Mouse (Mus musculus): ENCODE results near the gene Gclm. TPM values are rescaled to one million over a fixed set of nuclear protein-coding genes. Genes with fewer than 3 reads are reported as not detected.

The Gclm gene
- total and polyA plus RNA-seq, 2 experiments from 2014 or later = 36.1 to 47.3 TPM

DNA sequence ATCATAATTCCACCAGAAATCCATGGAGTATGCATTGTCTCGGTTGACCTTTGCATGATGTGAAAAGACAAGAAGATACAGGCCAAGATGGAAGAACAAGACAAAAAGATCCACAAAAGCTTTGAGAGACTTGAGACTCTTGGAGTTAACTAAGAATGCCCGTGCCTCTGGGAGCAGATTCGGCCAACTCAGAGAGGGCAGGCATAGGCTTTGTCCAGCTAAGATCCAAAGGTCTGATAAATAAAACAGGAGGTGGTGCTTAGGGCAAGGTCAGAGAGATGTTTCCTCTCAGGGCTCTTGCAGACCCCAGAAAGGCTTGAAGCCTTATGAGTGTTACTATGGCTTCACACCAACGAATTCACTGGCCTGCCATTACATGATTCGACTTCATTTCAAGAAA is 45.3 kb upstream of the Gclm start:
- no peak overlapping the region for H3K27ac ChIP-seq (ENCODE audit: low read depth)
- no peaks in the 10 kb centered on the region for H3K36me3 ChIP-seq (replicated peaks; ENCODE audit: control insufficient read depth, insufficient read depth, low read length)
- no peak for DNase-seq (ENCODE audit: low spot score)
- H3K4me2 ChIP-seq (ENCODE audit: low read depth, low read length) = no peak overlapping the region
- no peak overlapping the region for H3K9ac ChIP-seq (replicated peaks; ENCODE audit: low read depth, low read length)
- TF ChIP-seq CTCF (IDR thresholded peaks at IDR 0.05; ENCODE audit: low read depth) = no peak
- TF ChIP-seq EP300 (IDR thresholded peaks at IDR 0.05; ENCODE audit: low read depth) = no peak
- no peaks in the 10 kb centered on the region for H3K27me3 ChIP-seq (ENCODE audit: control insufficient read depth, insufficient read depth, low read length)
- 86% methylated on average over 5 of the region's 5 CpGs for WGBS
- H3K4me3 ChIP-seq (ENCODE audit: low read depth, low read length) = no peak overlapping the region
- no peaks in the 10 kb centered on the region for H3K9me3 ChIP-seq (replicated peaks; ENCODE audit: control insufficient read depth, low read length)
- ATAC-seq (ENCODE audit: insufficient read depth, low read depth) = no peak
- 0 out of 2 replicates have a peak, but pooled peaks cover 6% of the 10 kb centered on the region for H3K4me1 ChIP-seq (ENCODE audit: control insufficient read depth, insufficient read depth)

DNA sequence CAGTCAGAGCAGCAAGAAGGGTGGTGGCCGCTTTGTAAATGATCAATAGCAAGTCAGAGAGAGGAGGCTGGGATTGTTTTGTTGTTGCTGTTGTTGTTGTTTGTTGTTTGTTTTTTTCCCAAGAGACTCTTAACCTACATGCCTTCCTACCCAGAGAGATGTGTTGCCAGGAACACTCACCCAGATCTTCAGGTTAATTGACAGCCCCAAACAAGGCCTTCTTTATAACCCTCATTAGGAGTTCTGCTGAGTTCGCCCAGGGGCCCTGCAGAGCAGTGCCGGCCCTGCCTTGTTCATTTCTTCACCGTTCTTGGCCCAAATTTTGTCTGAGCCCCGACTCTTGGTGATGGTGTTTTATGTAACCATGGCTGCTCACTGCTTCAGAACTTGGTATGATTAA is 44.9 kb upstream of the Gclm start:
- no peaks in the 10 kb centered on the region for H3K36me3 ChIP-seq (replicated peaks; ENCODE audit: control insufficient read depth, insufficient read depth, low read length)
- no peak for DNase-seq (ENCODE audit: low spot score)
- 89% methylated on average over 5 of the region's 5 CpGs for WGBS
- H3K9ac ChIP-seq (replicated peaks; ENCODE audit: low read depth, low read length) = no peak overlapping the region
- no peak overlapping the region for H3K27ac ChIP-seq (ENCODE audit: low read depth)
- TF ChIP-seq EP300 (IDR thresholded peaks at IDR 0.05; ENCODE audit: low read depth) (no peak), CTCF (IDR thresholded peaks at IDR 0.05; ENCODE audit: low read depth) (no peak)
- H3K4me2 ChIP-seq (ENCODE audit: low read depth, low read length) = no peak overlapping the region
- no peaks in the 10 kb centered on the region for H3K27me3 ChIP-seq (ENCODE audit: control insufficient read depth, insufficient read depth, low read length)
- no peaks in the 10 kb centered on the region for H3K9me3 ChIP-seq (replicated peaks; ENCODE audit: control insufficient read depth, low read length)
- ATAC-seq (ENCODE audit: insufficient read depth, low read depth) = no peak
- 0 out of 2 replicates have a peak, but pooled peaks cover 6% of the 10 kb centered on the region for H3K4me1 ChIP-seq (ENCODE audit: control insufficient read depth, insufficient read depth)
- no peak overlapping the region for H3K4me3 ChIP-seq (ENCODE audit: low read depth, low read length)

DNA sequence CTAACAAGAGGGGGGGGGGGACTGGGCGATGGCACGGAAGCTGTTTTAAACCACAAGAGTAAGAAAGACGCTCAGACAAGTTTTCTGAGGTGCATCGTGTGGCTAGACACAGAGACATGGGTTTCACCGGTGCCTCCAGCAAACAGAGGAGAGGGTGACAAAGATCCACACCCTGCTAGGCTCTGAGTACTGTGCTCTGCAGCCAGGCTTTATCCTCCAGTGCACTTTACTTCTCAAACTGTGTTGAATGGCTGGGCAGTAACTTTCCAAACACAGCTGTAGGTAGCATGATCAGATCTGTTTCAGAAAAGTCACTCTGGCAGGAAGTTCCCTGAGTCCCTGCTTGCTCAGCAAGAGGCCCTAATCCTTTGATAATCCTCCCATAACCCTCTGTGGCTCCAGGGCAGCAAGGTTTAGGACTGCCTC is 43.0 kb upstream of the Gclm start:
- H3K27me3 ChIP-seq (ENCODE audit: control insufficient read depth, insufficient read depth, low read length) = no peaks in the 10 kb centered on the region
- H3K27ac ChIP-seq (ENCODE audit: low read depth) = no peak overlapping the region; the same call in 1 of the 2 replicates
- WGBS = 45% methylated on average over 5 of the region's 5 CpGs
- H3K4me1 ChIP-seq (ENCODE audit: control insufficient read depth, insufficient read depth) = 0 out of 2 replicates have a peak, but pooled peaks cover 6% of the 10 kb centered on the region
- no peak overlapping the region for H3K4me2 ChIP-seq (ENCODE audit: low read depth, low read length)
- H3K4me3 ChIP-seq (ENCODE audit: low read depth, low read length) = no peak overlapping the region
- ATAC-seq (ENCODE audit: insufficient read depth, low read depth) (no peak), DNase-seq (ENCODE audit: low spot score) (no peak)
- no peaks in the 10 kb centered on the region for H3K36me3 ChIP-seq (replicated peaks; ENCODE audit: control insufficient read depth, insufficient read depth, low read length)
- no peak for TF ChIP-seq CTCF (IDR thresholded peaks at IDR 0.05; ENCODE audit: low read depth)
- TF ChIP-seq EP300 (IDR thresholded peaks at IDR 0.05; ENCODE audit: low read depth) = no peak
- no peak overlapping the region for H3K9ac ChIP-seq (replicated peaks; ENCODE audit: low read depth, low read length)
- no peaks in the 10 kb centered on the region for H3K9me3 ChIP-seq (replicated peaks; ENCODE audit: control insufficient read depth, low read length)

DNA sequence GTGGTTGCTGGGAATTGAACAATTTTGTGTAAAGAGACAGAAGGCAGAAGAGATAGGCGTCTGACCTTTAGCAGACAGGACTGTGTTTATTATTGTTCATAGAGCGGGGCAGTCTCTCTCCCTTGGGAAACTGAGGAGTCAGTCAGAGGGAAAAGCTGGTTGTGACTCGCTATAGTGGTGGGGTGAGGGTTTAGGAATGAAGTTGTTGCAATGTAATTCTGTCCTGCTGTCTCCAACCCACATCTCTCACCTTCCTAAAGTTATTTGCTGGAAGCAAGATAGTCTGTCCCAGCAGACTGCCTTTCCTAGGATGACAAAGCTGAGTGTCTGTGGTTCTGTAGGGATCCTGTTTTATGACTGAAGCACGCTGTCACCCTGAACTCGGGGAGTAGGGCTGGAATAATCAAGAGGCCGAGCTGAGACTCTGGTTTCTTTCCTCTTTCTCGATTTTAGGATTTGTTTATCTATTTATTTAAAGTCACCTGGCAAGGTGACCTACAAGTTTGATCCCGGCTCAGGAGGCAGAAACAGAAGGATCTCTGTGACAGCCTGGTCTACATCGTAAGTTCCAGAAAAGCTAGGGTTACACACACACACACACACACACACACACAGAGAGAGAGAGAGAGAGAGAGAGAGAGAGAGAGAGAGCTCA is 41.6 kb upstream of the Gclm start:
- WGBS = 78% methylated on average over 9 of the region's 9 CpGs
- Histone ChIP-seq H3K9me3 (replicated peaks; ENCODE audit: control insufficient read depth, low read length) (no peaks in the 10 kb centered on the region), H3K9ac (replicated peaks; ENCODE audit: low read depth, low read length) (no peak overlapping the region), H3K36me3 (replicated peaks; ENCODE audit: control insufficient read depth, insufficient read depth, low read length) (no peaks in the 10 kb centered on the region), H3K4me3 (ENCODE audit: low read depth, low read length) (no peak overlapping the region), H3K27ac (ENCODE audit: low read depth) (no peak overlapping the region), H3K4me2 (ENCODE audit: low read depth, low read length) (no peak overlapping the region), H3K27me3 (ENCODE audit: control insufficient read depth, insufficient read depth, low read length) (no peaks in the 10 kb centered on the region), H3K4me1 (ENCODE audit: control insufficient read depth, insufficient read depth) (peaks cover 6% of the 10 kb centered on the region; the same call in 1 of the 2 replicates)
- TF ChIP-seq CTCF (IDR thresholded peaks at IDR 0.05; ENCODE audit: low read depth) = no peak
- no peak for TF ChIP-seq EP300 (IDR thresholded peaks at IDR 0.05; ENCODE audit: low read depth)
- DNase-seq (ENCODE audit: low spot score) (no peak), ATAC-seq (ENCODE audit: insufficient read depth, low read depth) (no peak)

DNA sequence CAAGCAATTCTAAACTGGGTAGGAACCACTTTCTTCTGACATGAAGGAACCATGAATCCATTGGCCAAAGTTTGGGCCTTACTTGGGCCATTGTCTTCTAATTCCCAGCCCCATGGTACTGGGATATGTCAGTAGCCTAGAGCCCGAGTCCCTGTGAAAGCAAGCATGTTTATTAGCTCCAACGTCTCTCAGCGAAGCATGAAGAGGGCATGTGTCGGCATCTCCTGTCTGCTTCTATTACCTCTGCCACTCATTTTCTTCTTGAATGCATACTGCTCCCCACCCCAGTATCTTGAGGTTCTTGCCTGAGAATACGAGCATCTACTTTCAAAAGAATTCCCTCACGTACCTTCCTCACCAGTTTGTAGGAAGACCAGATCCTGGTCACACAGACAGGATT is 39.6 kb upstream of the Gclm start:
- no peak overlapping the region for H3K4me3 ChIP-seq (ENCODE audit: low read depth, low read length)
- TF ChIP-seq CTCF (IDR thresholded peaks at IDR 0.05; ENCODE audit: low read depth) (no peak), EP300 (IDR thresholded peaks at IDR 0.05; ENCODE audit: low read depth) (no peak)
- no peaks in the 10 kb centered on the region for H3K9me3 ChIP-seq (replicated peaks; ENCODE audit: control insufficient read depth, low read length)
- H3K27ac ChIP-seq (ENCODE audit: low read depth) = no peak overlapping the region
- ATAC-seq (ENCODE audit: insufficient read depth, low read depth) (no peak), DNase-seq (ENCODE audit: low spot score) (no peak)
- H3K4me2 ChIP-seq (ENCODE audit: low read depth, low read length) = no peak overlapping the region
- H3K4me1 ChIP-seq (ENCODE audit: control insufficient read depth, insufficient read depth) = peaks cover 3% of the 10 kb centered on the region; the same call in 1 of the 2 replicates
- H3K27me3 ChIP-seq (ENCODE audit: control insufficient read depth, insufficient read depth, low read length) = no peaks in the 10 kb centered on the region
- no peak overlapping the region for H3K9ac ChIP-seq (replicated peaks; ENCODE audit: low read depth, low read length)
- no peaks in the 10 kb centered on the region for H3K36me3 ChIP-seq (replicated peaks; ENCODE audit: control insufficient read depth, insufficient read depth, low read length)
- 88% methylated on average over 6 of the region's 6 CpGs for whole genome bisulfite sequencing

All from heart, postnatal 0 days (tissue).